Mouse (Mus musculus): Measurements from ENCODE around the gene Tmem128.

GRCm38 (mm10) chr5:38276451-38276850, 16.5 kb downstream of the Tmem128 start:
- TF ChIP-seq POLR2A (IDR thresholded peaks at IDR 0.05; ENCODE audit: control insufficient read depth, extremely low read depth, insufficient read depth, low read length, poor library complexity) (no peak), CTCF (IDR thresholded peaks at IDR 0.05; ENCODE audit: borderline replicate concordance, control insufficient read depth, extremely low read depth, insufficient read depth, low read length, poor library complexity) (no peak)

Measured in thymus, adult 2 months (tissue).